Mouse (Mus musculus) thymus, adult 2 months (tissue): ENCODE results near the gene Gm20388.

ENCODE experiments used
- CTCF ChIP-seq: fragments of 200-500 bp; IDR thresholded peaks from 2 replicates; pipeline ENCODE4 v1.5.1; 2012; ENCODE audit warnings: mild to moderate bottlenecking, control low read depth, low read length, moderate library complexity, borderline replicate concordance; ENCODE audit not compliant: control insufficient read depth, poor library complexity, insufficient read depth; ENCODE audit errors: extremely low read depth
- POLR2A ChIP-seq: fragments of 200-500 bp; IDR thresholded peaks from 2 replicates; pipeline ENCODE4 v1.6.1; 2012; ENCODE audit warnings: mild to moderate bottlenecking, low read length, control low read depth, moderate library complexity; ENCODE audit not compliant: control insufficient read depth, poor library complexity, insufficient read depth; ENCODE audit errors: extremely low read depth

- TF ChIP-seq CTCF (no peak), POLR2A (no peak)
Measured at GRCm38 (mm10) chr8:119901952-119902351, 8.7 kb upstream of the Gm20388 start.
